Mouse (Mus musculus) erythroblast, embryonic 14.5 days (primary cell): ENCODE data around the gene Sp3.

Source experiments
- GATA1 ChIP-seq: IDR thresholded peaks from 2 replicates; pipeline ENCODE4 v1.6.1; 2012; ENCODE audit warnings: low read length, inconsistent platforms, mixed read lengths
- TAL1 ChIP-seq: IDR thresholded peaks from 3 replicates; pipeline ENCODE4 v1.6.1; 2012; ENCODE audit warnings: low read length, inconsistent platforms, mixed read lengths

DNA sequence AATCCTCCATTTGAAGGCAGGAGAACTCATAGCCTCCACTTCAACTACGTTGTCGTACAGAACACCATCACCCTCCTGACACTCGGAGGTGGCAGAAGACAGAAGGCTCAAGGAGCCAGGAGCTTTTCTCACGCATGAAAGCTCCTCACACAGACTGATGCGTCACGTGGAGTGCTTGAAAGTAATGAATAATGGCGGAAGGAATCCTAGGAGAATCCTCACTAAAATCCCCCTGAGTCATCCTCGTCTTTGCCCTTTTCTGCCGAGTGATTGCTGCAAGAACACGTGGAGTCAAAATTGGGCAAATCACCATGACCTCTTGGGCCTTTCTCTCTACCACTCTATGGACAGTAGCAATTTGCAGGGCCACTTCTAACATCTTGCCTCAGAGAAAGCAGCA lies 55.3 kb downstream of the Sp3 start:
- TF ChIP-seq GATA1 (no peak), TAL1 (no peak)
